In the genomic region with DNA sequence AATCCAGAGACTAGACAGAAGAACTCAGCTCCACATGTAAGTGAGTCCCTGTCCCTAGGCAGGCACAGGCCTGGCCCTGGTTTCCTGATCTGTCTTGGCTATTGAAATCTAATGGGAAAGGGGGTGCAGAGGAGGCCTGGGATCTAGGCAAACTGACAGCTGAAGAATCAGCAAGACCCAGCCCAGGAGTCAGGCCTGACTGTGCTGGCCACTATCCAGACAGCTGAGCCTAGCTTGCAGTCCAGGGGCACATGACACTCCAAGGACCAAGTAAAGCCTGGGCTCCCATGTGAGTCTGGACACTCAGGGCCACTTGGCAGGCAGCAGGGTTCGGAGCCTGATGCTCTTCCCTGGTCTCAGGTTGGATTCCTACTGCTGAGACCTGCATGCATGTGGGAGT, we compare ENCODE assay signal across 8 mouse cellular contexts. TPM values are rescaled to one million over a fixed set of nuclear protein-coding genes. Genes with fewer than 3 reads are reported as not detected.
DNase-seq lines count a peak whose midpoint lies in the region; ATAC-seq and TF ChIP-seq lines count a peak whose summit lies in the region.
"Had no signal": no experiment of that assay in that cellular context is flagged by ENCODE, and none has a peak within 500 bp of the region (broad histone marks: within the 10 kb centered on the region; RNA-seq: fewer than 3 reads in every experiment).

No protein-coding gene starts in this region.

- H3K27me3 ChIP-seq in C2C12 (ENCODE audit: control insufficient read depth, insufficient read depth, insufficient read length), result no peaks in the 10 kb centered on the region
- peaks cover 5% of the 10 kb centered on the region; the same call in 1 of the 2 replicates for H3K27me3 ChIP-seq in neural tube, embryonic 15.5 days (replicated peaks)

- peak; percentile 89 for DNase-seq in adrenal gland, adult 2 months
- peak; percentile 47 for DNase-seq in gastrocnemius, postnatal 14 days
- DNase-seq in kidney, adult 8-10 months, result peak; percentile 29 to 47
- DNase-seq in layer of hippocampus, adult 8-10 months (ENCODE audit: low spot score in 2 of 2), result no peak
- no peak for DNase-seq in urinary bladder, postnatal 25 days (ENCODE audit: low spot score)

- 75% methylated on average over 1 of the region's 1 CpGs for WGBS in neural tube, embryonic 15.5 days

- TF ChIP-seq CTCF in C2C12 (IDR thresholded peaks at IDR 0.05; ENCODE audit: control insufficient read depth, insufficient read depth, insufficient read length), result no peak

- intact Hi-C loops in gastrocnemius, postnatal 14 days (cut with DNase I; ENCODE audit: low total_unique reads), result no loop called here

- H3K27ac ChIP-seq in neural tube, embryonic 15.5 days (replicated peaks), result peak overlapping the region; percentile 80
- H3K27ac ChIP-seq: heart, adult 2 months had no signal

- no peak overlapping the region for H3ac ChIP-seq in C2C12 (ENCODE audit: control insufficient read depth, insufficient read length, low read depth)

- H3K79me2 ChIP-seq in C2C12 (ENCODE audit: control insufficient read depth, insufficient read depth), result no peaks in the 10 kb centered on the region

- peak; percentile 33; the same call in 1 of the 2 replicates for ATAC-seq in neural tube, embryonic 15.5 days (ENCODE audit: low FRiP score)

- no peaks in the 10 kb centered on the region for H3K36me3 ChIP-seq in C2C12 (ENCODE audit: control insufficient read depth, insufficient read depth)
- H3K36me3 ChIP-seq in neural tube, embryonic 15.5 days, result no peaks in the 10 kb centered on the region

- no peak overlapping the region for H3K4me3 ChIP-seq in C2C12 (ENCODE audit: insufficient read depth, poor library complexity, severe bottlenecking)
- H3K4me3 ChIP-seq in neural tube, embryonic 15.5 days (replicated peaks), result no peak overlapping the region
- H3K4me3 ChIP-seq: heart, adult 2 months had no signal

- peak overlapping the region; percentile 9; the same call in 1 of the 2 replicates for H3K9ac ChIP-seq in neural tube, embryonic 15.5 days (replicated peaks)

- H3K79me3 ChIP-seq in C2C12 (ENCODE audit: low read depth), result no peaks in the 10 kb centered on the region

- no peak overlapping the region for H3K4me2 ChIP-seq in neural tube, embryonic 15.5 days

- peaks cover 25% of the 10 kb centered on the region for H3K4me1 ChIP-seq in neural tube, embryonic 15.5 days

- no peaks in the 10 kb centered on the region for H3K9me3 ChIP-seq in neural tube, embryonic 15.5 days (replicated peaks)

TF ChIP-seq in C2C12, 6 proteins besides CTCF, POLR2A, EP300 and RAD21:
- TF ChIP-seq CEBPB (IDR thresholded peaks at IDR 0.05; ENCODE audit: low read depth), result no peak
- peak; percentile 3 for TF ChIP-seq USF1 (IDR thresholded peaks at IDR 0.05; ENCODE audit: low read depth)

RNA-seq across cellular contexts. Expression of a gene that starts 38.0 kb away (rescaled TPM):
- 27.3 TPM for polyA plus RNA-seq in C2C12 (2012; fragmentation: generic; extraction: Trizol)
- total RNA-seq in adrenal gland, adult 2 months (2021), result 100 to 1,000 TPM in 1 of 2 experiments, 10 to 100 TPM in 1; 90.8 to 142 TPM
- 72.7 and 95.8 TPM in 2 replicates for polyA plus RNA-seq in adrenal gland, adult 2 months (2012; rRNA removed)
- 10 to 100 TPM; 30.3 to 36.0 TPM for total RNA-seq in gastrocnemius, postnatal 14 days (2021)
- polyA plus RNA-seq in neural tube, embryonic 15.5 days (2015; fragmentation: Nextera tagmentation; extraction: Ambion mirVana), result 51.1 and 54.7 TPM in 2 replicates
- 100 to 1,000 TPM in 1 of 4 experiments, 10 to 100 TPM in 3; 77.0 to 102 (median 92.7) TPM for total RNA-seq in layer of hippocampus, adult 8-10 months (2022)

Comparison
In these comparisons a context has a peak if more than half of its experiments do, and no peak if none do; other contexts are left out.
1. DNase-seq: peak in adrenal gland, adult 2 months (single experiment), gastrocnemius, postnatal 14 days (single experiment) and kidney, adult 8-10 months (2 of 2); none in layer of hippocampus, adult 8-10 months (0 of 2) and urinary bladder, postnatal 25 days (single experiment).